Mouse (Mus musculus): ENCODE measurements around the gene Acin1.
"Not testable (repeated sequence)": the region's sequence is repeated elsewhere in the genome, so short reads cannot be mapped to it uniquely, and the experiment has no call there.

Acin1 gene

GRCm38 (mm10) chr14:54641305-54641969 is 45.3 kb downstream of the Acin1 start, which contains the start of gene Cdh24:
Cdh24 (minus strand) TSS chr14:54641364.
- DNase-seq, result peak; percentile 93

GRCm38 (mm10) chr14:54640946-54641304 is 45.8 kb downstream of the Acin1 start, which contains the start of gene Gm17606:
Gm17606 (plus strand) TSS chr14:54640952.
- DNase-seq, result no peak

GRCm38 (mm10) chr14:54640121-54640520 is 46.6 kb downstream of the Acin1 start:
- DNase-seq, result no peak

GRCm38 (mm10) chr14:54638210-54638609 is 48.5 kb downstream of the Acin1 start:
- DNase-seq, result no peak

- DNase-seq, result peak; percentile 67
These were observed 49.8 kb downstream of the Acin1 start for GRCm38 (mm10) chr14:54636954-54637353.

- DNase-seq, result no peak
These were observed 52.5 kb downstream of the Acin1 start for GRCm38 (mm10) chr14:54634182-54634581.

- DNase-seq, result no peak
These were observed 54.5 kb downstream of the Acin1 start for GRCm38 (mm10) chr14:54632252-54632651.

- no peak for DNase-seq
These were observed 55.5 kb downstream of the Acin1 start for GRCm38 (mm10) chr14:54631240-54631599.

- DNase-seq, result no peak
These were observed 56.0 kb downstream of the Acin1 start for GRCm38 (mm10) chr14:54630583-54631239.

- DNase-seq, result no peak
These were observed 56.9 kb downstream of the Acin1 start for GRCm38 (mm10) chr14:54629797-54630196.

GRCm38 (mm10) chr14:54628103-54628502 is 58.6 kb downstream of the Acin1 start:
- DNase-seq, result no peak

GRCm38 (mm10) chr14:54624976-54625375 is 61.8 kb downstream of the Acin1 start:
- no peak for DNase-seq

- DNase-seq, result peak; percentile 50
These were observed 63.4 kb downstream of the Acin1 start for GRCm38 (mm10) chr14:54623334-54623733.

- no peak for DNase-seq
These were observed 65.6 kb downstream of the Acin1 start, which contains the start of gene Psmb11 for GRCm38 (mm10) chr14:54621133-54621532. Psmb11 (plus strand) TSS chr14:54621433.

- peak; percentile 91 for DNase-seq
These were observed 68.8 kb downstream of the Acin1 start, which contains the start of gene Psmb5 for GRCm38 (mm10) chr14:54617897-54618365. Psmb5 (minus strand) TSS chr14:54618022.

GRCm38 (mm10) chr14:54617152-54617896 is 69.4 kb downstream of the Acin1 start:
- DNase-seq, result peak; percentile 53

GRCm38 (mm10) chr14:54616226-54616825 is 70.4 kb downstream of the Acin1 start:
- no peak for DNase-seq

- DNase-seq, result not testable (repeated sequence)
These were observed 72.6 kb downstream of the Acin1 start for GRCm38 (mm10) chr14:54614130-54614529.

GRCm38 (mm10) chr14:54610648-54611047 is 76.1 kb downstream of the Acin1 start:
- DNase-seq, result no peak

GRCm38 (mm10) chr14:54609962-54610361 is 76.8 kb downstream of the Acin1 start:
- peak; percentile 34 for DNase-seq

GRCm38 (mm10) chr14:54609245-54609644 is 77.5 kb downstream of the Acin1 start:
- no peak for DNase-seq

GRCm38 (mm10) chr14:54607226-54607625 is 79.5 kb downstream of the Acin1 start:
- no peak for DNase-seq

- DNase-seq, result peak; percentile 95
These were observed 80.9 kb downstream of the Acin1 start, which contains the start of gene 4931414P19Rik for GRCm38 (mm10) chr14:54605752-54606321. 4931414P19Rik (minus strand) TSS chr14:54605993.

Data from liver (tissue).